Mouse (Mus musculus) heart, adult 2 months (tissue): ENCODE results near the gene Atrnl1.
"Not testable (repeated sequence)": the region's sequence is repeated elsewhere in the genome, so short reads cannot be mapped to it uniquely, and the experiment has no call there.

Source experiments
- CTCF ChIP-seq: fragments of 200-600 bp; IDR thresholded peaks from 2 replicates; pipeline ENCODE4 v1.8.1; 2022; ENCODE audit warnings: antibody characterized with exemption, mild to moderate bottlenecking, moderate library complexity
- EP300 ChIP-seq: fragments of 200-500 bp; IDR thresholded peaks from 2 replicates; pipeline ENCODE4 v1.6.1; 2011; ENCODE audit warnings: low read depth, low read length, control low read depth; ENCODE audit not compliant: insufficient read depth
- POLR2A ChIP-seq: fragments of 200-500 bp; IDR thresholded peaks from 2 replicates; pipeline ENCODE4 v1.6.1; 2011; ENCODE audit warnings: mild to moderate bottlenecking, low read depth, low read length, control low read depth; ENCODE audit not compliant: insufficient read depth

DNA sequence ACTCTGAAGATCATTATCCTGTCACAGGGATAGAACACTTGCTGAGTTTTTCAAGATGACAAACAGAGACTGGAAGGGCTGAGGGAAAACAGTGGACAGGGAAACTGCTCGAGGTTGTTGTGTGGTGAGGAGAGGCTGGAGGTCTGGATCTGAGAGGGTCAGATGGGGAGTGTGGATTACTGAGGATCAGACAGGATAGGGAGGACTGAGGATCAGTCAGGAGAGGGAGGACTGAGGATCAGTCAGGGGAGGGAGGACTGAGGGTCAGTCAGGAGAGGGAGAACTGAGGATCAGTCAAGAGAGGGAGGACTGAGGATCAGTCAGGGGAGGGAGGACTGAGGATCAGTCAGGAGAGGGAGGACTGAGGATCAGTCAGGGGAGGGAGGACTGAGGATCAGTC lies 269.0 kb downstream of the Atrnl1 start:
- TF ChIP-seq CTCF, POLR2A, EP300: not testable (repeated sequence)
